Mouse (Mus musculus) CH12.LX (cell line): ENCODE measurements around the gene Nmnat2.

ENCODE experiments used
- CTCF ChIP-seq, 2 experiments: IDR thresholded peaks in 1 of 2; conservative IDR thresholded peaks in 1 of 2; 2 replicates each; pipeline ENCODE4 v1.5.1; 2011 to 2012; ENCODE audit warnings: low read depth in 2 of 2, low read length in 2 of 2, improper control_type of control experiment in 1 of 2, inconsistent platforms in 1 of 2, mild to moderate bottlenecking in 1 of 2, moderate library complexity in 1 of 2
- EP300 ChIP-seq: IDR thresholded peaks from 2 replicates; pipeline ENCODE4 v1.6.1; 2011; ENCODE audit warnings: low read length, improper control_type of control experiment
- HCFC1 ChIP-seq: IDR thresholded peaks from 2 replicates; pipeline ENCODE4 v1.6.1; 2012; ENCODE audit warnings: low read depth, mild to moderate bottlenecking, inconsistent platforms, low read length, improper control_type of control experiment
- MAFK ChIP-seq: IDR thresholded peaks from 2 replicates; pipeline ENCODE4 v1.6.1; 2011; ENCODE audit warnings: low read length, improper control_type of control experiment; ENCODE audit not compliant: insufficient replicate concordance
- MAX ChIP-seq: IDR thresholded peaks from 2 replicates; pipeline ENCODE4 v1.6.1; 2011; ENCODE audit warnings: low read length, improper control_type of control experiment
- NELFE ChIP-seq: IDR thresholded peaks from 2 replicates; pipeline ENCODE4 v1.6.1; 2011; ENCODE audit warnings: low read depth, low read length, improper control_type of control experiment
- NRF1 ChIP-seq: IDR thresholded peaks from 2 replicates; pipeline ENCODE4 v1.6.1; 2014; ENCODE audit warnings: low read depth, mild to moderate bottlenecking, inconsistent platforms, low read length, improper control_type of control experiment, moderate library complexity
- POLR2A ChIP-seq: IDR thresholded peaks from 2 replicates; pipeline ENCODE4 v1.6.1; 2011; ENCODE audit warnings: low read depth, mild to moderate bottlenecking, improper control_type of control experiment, low read length
- USF2 ChIP-seq: conservative IDR thresholded peaks from 2 replicates; pipeline ENCODE4 v1.6.1; 2011; ENCODE audit warnings: low read depth, low read length, improper control_type of control experiment

DNA sequence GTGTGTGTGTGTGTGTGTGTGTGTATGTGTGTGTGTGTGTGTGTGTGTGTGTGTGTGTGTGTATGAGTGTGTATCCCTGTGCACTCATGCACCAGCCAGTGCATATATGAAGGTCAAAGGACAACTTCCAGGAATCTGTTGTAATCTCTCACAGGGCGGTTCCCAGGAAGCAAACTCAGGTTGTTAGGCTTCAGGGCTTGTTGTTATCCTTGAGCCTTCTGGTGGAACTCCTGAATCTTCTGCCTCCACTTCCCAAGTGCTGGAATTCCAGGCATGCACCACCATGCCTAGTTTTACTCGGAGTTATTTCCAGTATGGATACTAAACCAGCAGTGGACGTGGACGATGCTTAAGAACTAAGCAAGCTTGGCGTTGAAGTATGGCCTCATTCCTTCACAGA is 37.9 kb upstream of the Nmnat2 start:
- TF ChIP-seq POLR2A (no peak), MAFK (no peak), CTCF (conservative IDR thresholded peaks at IDR 0.05 in 1 of 2, IDR thresholded peaks at IDR 0.05 in 1 of 2; ENCODE audit: low read depth in 2 of 2, low read length in 2 of 2) (no peak), USF2 (no peak), EP300 (no peak), NRF1 (no peak), NELFE (no peak), MAX (no peak), HCFC1 (no peak)
